Mouse (Mus musculus): ENCODE results near the gene Pkig.

DNA sequence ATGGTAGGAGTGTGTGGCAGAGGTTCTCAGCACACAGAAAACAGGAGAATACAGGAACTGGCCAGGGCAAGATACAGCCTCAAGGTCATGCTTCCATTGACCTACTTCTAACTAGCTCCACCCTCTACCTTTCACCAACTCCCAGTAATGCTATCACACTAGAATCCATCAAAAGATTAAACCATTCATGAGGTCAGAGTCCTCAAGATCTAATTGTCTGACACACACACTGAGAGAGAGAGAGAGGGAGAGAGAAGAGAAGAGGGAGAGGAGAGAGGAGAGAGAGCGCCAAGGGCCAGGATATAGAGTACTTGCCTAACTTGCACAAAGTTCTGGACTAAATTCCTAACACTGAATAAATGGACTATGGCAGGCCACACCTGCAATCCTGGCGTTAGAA is 24.2 kb downstream of the Pkig start:
- TF ChIP-seq CTCF (IDR thresholded peaks at IDR 0.05; ENCODE audit: borderline replicate concordance, control insufficient read depth, extremely low read depth, insufficient read depth, low read length, poor library complexity), result no peak
- no peak for TF ChIP-seq POLR2A (IDR thresholded peaks at IDR 0.05; ENCODE audit: control insufficient read depth, extremely low read depth, insufficient read depth, low read length, poor library complexity)

Data from thymus, adult 2 months (tissue).